Mouse (Mus musculus) Muller cell, postnatal 12 days (primary cell): Measurements from ENCODE around the gene Plekhm3.
"Not testable (repeated sequence)": the region's sequence is repeated elsewhere in the genome, so short reads cannot be mapped to it uniquely, and the experiment has no call there.

Experiments
- DNase-seq: peaks from one replicate; pipeline ENCODE4 v3.0.0-alpha.2; 2015; ENCODE audit errors: inconsistent ontology term

Gene Plekhm3

DNA sequence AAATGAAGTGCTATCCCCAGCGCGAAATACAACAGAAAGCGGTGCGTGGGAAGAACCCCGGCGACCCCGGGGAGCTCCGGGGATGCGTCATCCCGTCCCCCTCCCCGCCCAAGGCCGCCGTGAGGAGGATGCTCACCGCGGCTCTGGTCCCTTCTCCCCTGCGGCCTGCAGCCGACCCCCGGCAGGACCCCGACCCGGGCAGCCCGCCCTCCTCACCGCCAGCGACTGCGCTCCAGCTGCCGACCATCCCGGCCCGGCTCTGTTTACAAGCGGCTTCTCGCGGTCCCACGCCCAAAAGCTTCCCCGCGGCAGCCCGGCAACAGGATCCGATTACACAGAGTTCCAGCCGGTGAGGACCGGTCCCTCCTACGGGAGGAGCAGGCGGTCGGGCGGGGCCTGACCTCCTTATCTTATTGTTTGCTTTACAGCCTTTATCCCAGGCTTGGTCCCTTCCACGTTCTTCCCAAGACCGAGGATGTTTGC is at the start of gene Plekhm3:
Plekhm3 (minus strand) TSS at position 346 of the 483 bp plus-strand sequence.
- peak; percentile 91 for DNase-seq

DNA sequence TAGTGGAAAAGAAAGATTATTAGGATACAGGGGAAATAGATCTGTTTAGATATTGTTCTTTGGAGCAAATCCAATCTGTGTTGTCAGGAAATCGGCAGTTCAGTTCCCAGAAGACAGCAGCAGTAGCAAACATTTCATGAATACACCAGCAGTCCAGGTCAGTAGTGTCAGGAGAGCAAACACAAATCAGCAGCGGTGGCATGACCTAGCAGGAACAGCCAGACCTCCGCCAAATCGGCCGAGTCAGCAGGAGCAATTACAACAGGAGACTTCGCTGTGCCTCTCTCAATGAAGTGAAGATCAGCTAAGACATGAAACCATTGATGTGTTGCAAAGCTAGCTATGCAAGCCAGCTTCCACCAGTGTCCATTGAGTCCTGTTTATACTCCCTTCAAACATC is 49.0 kb upstream of the Plekhm3 start:
- no peak for DNase-seq

DNA sequence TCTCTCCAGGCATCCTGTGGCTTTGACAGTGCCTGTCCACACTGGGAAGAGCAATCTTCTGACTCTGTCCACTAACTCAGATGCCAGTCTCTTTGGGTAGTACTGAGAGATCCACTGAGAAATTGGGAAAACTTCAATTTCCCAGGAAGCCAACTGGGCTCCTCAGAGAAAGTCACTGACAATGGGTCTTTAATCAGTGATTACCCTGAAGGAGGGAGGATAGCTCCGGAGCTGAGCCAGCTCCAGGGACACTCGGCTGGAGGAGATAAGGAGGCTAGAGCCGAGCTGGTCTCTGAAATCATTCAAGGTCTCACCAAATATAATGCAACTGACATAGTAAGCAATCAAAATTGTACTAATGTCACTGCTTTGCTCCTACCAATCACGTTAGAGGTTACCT is 47.9 kb upstream of the Plekhm3 start:
- DNase-seq: no peak

- peak; percentile 89 for DNase-seq
Measured at GRCm38 (mm10) chr1:64993206-64993605, 36.6 kb upstream of the Plekhm3 start.

DNA sequence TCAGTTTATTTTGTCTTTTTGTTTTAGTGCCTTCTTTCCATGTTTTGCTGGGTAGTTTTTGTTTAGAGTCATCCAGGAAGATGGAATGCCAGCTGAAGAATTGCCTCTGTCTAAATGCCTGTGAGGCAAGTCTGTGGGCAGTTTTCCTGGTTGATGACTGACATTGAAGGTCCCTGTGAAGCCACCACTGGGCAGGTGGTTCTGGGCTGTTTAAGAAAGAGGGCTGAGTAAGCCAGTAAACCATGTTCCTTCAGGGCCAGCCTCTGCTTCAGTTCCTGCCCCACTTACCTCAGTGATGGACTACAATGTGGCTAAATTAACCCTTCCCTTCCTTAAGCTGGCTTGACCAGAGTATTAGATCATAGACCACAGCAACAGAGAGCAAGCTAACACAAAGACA is 31.6 kb upstream of the Plekhm3 start:
- DNase-seq: peak; percentile 44

- peak; percentile 48 for DNase-seq
Measured at GRCm38 (mm10) chr1:64986120-64986519, 29.5 kb upstream of the Plekhm3 start.

DNA sequence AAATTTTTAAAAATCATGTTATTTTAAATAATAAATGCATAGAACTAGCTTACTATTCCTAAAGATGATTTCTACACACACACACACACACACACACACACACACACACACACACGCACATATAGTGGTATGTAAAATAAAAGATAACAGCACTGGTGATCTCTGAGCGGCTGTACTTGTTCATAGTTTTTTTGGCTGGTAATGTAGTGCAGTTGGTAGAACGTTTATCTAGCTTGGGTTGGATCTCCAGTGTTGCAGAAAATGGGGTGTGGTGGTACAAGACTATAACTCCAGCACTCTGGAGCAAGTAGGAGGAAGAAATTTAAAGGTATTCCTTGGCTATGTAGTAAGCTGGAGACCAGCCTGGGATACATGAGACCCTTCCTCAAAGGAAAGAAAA is 26.6 kb upstream of the Plekhm3 start:
- no peak for DNase-seq

DNA sequence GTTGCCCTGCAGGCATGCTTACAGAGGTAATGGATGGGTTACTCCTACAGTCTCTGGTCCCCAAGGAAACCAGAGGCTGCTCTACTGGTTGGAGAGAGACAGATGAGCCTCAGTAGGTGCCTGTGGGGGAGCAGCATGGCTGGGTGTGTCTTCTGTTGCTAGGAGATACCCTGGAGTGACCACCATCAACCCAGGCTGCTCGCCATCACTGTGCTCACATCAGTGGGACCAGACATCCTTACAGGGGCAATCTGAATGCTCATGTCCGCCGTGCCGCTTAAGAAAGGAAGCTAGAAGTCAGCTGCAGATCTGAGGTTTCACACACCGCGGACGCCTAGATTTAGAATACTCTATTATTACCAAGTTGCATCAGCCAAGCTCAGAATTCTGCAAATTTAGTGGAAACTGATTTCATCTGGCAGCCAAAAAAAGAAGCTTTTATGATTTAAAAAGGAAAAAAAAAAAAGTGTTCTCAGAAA is 21.7 kb upstream of the Plekhm3 start:
- no peak for DNase-seq

- DNase-seq: peak; percentile 71
Measured at GRCm38 (mm10) chr1:64975346-64975745, 18.7 kb upstream of the Plekhm3 start.

DNA sequence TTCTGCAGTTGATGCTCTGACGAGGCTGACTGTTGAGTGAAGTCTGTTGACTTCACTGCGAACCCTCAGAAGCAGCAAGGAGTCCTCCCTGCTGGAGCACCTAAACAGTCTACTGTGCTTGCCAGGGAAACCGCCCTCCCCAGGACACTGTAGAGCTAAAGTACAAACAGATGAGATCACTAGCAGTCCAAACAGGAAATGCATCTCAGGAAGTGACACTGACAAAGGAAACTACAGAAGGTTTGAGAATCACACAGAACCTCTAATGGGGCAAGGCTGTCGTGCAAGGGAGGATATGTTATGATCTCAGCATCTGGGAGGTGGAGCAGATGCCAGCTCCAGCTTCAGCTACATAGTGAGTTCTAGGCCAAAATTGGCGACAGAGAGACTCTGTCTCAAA is 14.1 kb upstream of the Plekhm3 start:
- DNase-seq: no peak

- DNase-seq: no peak
Measured at GRCm38 (mm10) chr1:64957021-64957489, 431 bp upstream of the Plekhm3 start.

GRCm38 (mm10) chr1:64954786-64955185 is 1.8 kb downstream of the Plekhm3 start:
- DNase-seq: not testable (repeated sequence)

DNA sequence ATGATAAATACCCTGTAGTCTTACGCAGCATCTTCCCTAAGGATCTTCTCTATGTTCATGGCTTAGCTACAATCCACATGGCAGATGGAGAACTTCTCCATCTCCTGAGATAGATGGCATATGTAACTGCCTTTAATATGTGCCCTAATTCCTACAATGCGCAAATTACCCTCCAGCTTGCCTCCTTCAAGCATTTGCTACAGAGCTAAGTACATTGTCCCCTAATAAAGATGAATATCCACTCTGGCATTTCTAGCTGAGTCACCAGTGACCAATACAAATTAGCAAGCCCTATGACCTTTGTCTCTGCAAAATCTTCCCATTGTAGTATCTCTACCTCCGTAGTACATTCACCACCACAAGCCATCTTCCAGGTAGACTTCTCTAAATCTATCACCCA is 6.4 kb downstream of the Plekhm3 start:
- peak; percentile 68 for DNase-seq

DNA sequence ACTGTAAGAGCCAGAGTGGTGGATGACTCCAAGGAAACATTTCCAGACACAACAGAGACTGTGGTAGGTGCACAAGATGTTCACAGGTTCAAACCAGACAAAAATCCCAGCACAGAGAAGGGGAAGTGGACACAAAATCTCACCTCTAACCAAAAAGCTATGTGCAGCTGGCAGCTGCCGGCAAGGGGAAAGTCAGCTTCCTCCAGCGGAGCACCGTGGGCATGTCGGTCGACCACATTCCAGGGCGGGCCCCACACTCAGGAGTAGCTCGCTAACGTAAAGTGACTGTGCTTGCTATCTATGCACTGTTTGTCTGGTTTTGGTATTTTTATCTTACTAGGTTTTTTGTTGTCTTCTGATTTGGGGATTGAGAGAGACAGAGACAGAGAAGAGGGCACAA is 7.2 kb downstream of the Plekhm3 start:
- DNase-seq: peak; percentile 66

DNA sequence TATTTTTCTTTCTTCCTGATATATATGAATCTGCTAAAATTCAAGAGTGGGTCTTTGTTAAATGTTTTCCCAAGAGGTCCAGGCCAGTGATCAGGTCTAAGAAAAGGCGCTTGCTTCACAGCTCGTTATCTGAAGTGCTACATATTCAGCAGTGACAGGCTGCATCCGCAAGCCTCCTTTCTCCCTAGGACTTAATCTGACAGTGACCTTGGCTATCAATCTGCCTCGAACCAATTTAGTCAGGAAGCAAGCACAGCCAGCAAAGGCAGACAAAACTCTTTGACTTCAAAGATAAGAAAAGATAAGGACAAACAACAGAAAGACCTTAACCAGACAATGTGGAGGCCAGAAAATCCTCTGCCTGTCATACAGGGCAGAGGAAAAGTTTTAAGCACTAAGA is 10.5 kb downstream of the Plekhm3 start:
- DNase-seq: peak; percentile 40

DNA sequence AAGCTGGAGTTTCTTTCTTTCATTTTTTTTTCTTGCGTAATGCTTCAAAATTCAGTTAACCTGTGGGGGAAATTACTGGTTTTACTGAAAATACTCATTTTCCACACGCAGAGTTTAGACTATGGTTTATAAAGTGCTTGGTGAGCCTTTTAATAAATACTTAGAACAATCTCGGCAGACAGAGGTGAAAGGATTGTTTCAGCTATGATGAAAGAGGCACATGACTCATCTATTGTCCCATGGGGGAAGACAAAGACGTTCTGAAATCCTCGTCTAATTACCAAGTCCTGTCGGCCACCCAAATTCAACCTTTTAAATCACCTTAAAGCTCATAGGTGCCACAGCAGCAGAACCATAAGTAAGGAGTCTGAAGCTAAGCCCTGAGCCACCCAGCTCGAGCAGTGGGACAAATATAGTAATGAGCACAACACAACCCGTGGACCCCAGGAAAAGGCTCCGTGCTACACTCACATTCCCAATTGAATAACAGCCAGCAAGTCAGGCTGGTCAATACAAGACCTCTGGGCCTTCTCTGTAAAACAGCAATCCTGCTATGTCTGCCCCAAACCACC is 11.3 kb downstream of the Plekhm3 start:
- peak; percentile 54 for DNase-seq

GRCm38 (mm10) chr1:64944746-64945145 is 11.9 kb downstream of the Plekhm3 start:
- no peak for DNase-seq

DNA sequence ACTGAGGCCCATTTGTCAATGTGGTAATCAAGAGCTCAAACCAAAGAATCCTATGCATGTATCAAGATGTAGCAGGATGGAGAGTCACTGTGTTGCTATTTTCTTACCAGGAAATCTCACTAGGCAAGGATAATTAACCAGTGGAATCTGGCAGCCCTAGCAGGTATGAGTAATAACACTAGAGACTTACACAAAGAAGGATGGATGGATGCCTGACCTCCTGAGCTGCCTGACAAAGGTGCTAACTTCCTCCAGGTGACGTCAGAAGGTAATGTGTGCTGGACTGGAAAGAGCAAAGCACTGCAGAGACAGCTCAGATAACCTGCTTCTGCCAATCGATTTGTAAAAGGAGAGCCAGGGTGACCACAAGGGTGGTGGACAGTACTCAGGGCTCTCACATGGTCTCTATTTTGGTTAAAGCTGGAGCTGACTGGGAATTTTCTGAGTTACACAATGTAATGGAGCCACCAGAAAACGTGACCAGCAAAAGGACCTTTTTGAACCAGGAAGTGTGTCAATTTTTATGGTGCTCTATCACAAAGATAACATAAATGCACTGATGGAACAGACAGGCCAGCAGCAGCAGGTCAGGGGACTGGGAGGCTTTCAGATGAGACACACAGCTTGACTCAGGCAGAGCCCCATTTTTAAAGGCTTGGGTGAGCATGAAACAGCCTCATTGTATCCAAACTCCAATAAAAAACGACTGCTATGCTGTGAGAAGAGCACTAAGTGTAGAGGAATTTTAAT is 14.4 kb downstream of the Plekhm3 start:
- peak; percentile 90 for DNase-seq

DNA sequence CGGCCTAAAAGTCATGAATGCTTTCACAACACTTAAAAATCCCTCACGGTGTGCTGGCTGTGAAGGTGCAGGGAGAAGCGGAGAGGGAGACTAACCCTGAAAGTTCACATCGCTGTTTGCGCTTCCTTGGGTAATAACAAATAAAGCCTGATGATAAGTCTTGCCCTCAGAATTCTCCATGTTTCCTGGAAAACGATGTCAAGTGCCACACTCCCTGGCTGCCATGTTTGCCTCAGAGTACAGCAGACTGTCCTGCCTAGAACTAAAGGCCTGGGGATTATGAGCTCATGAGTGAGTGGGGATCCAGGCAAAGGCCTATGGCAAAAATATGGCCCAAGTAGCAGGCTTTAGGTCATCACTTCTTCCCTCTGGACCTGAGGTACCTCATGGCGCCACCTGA is 17.7 kb downstream of the Plekhm3 start:
- no peak for DNase-seq

DNA sequence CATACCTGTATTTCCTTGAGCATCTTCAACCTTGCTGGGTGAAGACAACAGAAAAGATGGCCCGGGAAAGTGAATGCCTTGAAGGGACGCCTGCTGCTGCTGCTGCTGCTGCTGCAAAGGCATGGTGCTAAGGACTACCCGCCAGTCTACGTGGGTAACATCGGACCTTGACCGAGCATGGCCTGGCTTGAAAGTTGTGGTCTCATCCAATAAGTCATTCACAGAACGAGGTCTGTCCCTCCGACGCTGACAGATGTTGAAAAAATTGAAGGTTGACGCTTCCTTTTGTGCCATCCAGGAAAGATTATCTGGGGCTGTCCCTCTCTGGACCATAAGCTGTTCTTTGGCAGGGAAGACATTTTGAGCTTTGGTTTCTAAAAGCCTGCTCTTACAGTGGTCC is 18.9 kb downstream of the Plekhm3 start:
- DNase-seq: no peak

- DNase-seq: peak; percentile 88
Measured at GRCm38 (mm10) chr1:64932921-64933320, 23.7 kb downstream of the Plekhm3 start.

- DNase-seq: no peak
Measured at GRCm38 (mm10) chr1:64930124-64930523, 26.5 kb downstream of the Plekhm3 start.

DNA sequence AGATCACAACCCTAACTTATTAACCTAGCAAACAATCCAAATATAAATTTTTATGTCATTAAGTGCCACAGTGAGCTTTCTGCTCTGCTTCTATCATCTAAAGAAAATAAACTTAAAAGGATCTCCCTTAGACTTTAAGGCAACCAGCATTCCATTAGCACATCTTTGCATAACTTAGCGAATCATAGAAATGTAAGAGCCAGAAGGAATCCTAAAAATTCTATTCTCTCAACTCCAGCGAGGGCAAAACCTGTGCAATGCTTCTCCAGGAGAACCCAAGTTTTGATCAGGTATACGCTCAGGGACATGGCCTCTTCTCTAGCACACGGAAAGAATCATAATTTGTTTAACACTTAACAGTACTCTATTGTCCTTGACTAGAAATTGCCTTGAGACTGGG is 27.0 kb downstream of the Plekhm3 start:
- DNase-seq: peak; percentile 66
